Mouse (Mus musculus): ENCODE measurements at regions not wholly inside any gene's neighbourhood (a gene's known extent, or its start where the extent isn't known, plus 50 kb on each side); places are given as distances from the start of the nearest gene placed in this dataset.

DNA sequence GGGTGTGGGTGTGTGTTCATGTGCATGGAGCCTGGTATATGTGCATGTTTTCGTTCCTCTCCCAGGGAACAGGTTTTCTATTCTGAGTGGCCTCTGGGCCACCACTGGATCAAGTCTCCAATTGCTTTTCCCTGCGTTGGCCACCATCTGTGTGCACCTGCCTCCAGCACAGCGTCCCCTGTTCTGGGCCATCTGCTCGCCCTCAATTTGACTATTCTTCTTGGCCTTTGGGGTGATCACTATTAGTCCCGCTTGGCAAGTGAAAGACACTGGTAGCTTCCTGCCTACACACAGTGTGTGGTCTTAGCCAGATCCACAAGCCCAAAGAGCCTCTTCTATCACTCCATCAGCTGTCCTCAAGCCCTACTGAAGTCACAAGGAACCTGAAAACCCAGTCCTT lies 80.8 kb upstream of the Ppp1r26 start:
- no peak for TF ChIP-seq GATA1 (IDR thresholded peaks at IDR 0.05; ENCODE audit: low read length)
- TF ChIP-seq TAL1 (IDR thresholded peaks at IDR 0.05; ENCODE audit: low read length), result no peak
